Mouse (Mus musculus): ENCODE data around the gene Rexo4.

Gene Rexo4

GRCm38 (mm10) chr2:26963923-26964723, at the start of gene Rexo4:
Gene Rexo4, minus strand, starts transcription at chr2:26964386.
- DNase-seq, result peak; percentile 94

- DNase-seq, result peak; percentile 81
These were observed 45.6 kb upstream of the Rexo4 start, which contains the start of gene Cacfd1 for GRCm38 (mm10) chr2:27009714-27010244. Gene Cacfd1, plus strand, starts transcription at chr2:27009926.

GRCm38 (mm10) chr2:27007701-27008100, 43.5 kb upstream of the Rexo4 start:
- no peak for DNase-seq

GRCm38 (mm10) chr2:27006255-27006654, 42.1 kb upstream of the Rexo4 start:
- DNase-seq, result no peak

- no peak for DNase-seq
These were observed 33.8 kb upstream of the Rexo4 start for GRCm38 (mm10) chr2:26997993-26998392.

GRCm38 (mm10) chr2:26997498-26997897, 33.3 kb upstream of the Rexo4 start:
- no peak for DNase-seq

- DNase-seq, result no peak
These were observed 29.8 kb upstream of the Rexo4 start for GRCm38 (mm10) chr2:26993936-26994335.

- DNase-seq, result no peak
These were observed 20.5 kb upstream of the Rexo4 start for GRCm38 (mm10) chr2:26984640-26985039.

- DNase-seq, result no peak
These were observed 20.0 kb upstream of the Rexo4 start for GRCm38 (mm10) chr2:26984179-26984578.

GRCm38 (mm10) chr2:26980361-26980760, 16.2 kb upstream of the Rexo4 start:
- DNase-seq, result no peak

GRCm38 (mm10) chr2:26973960-26974359, 9.8 kb upstream of the Rexo4 start:
- DNase-seq, result no peak

- DNase-seq, result no peak
These were observed 8.9 kb upstream of the Rexo4 start, which contains the start of gene Adamts13 for GRCm38 (mm10) chr2:26973116-26973515. Gene Adamts13, plus strand, starts transcription at chr2:26973416.

GRCm38 (mm10) chr2:26967262-26967661, 3.1 kb upstream of the Rexo4 start:
- no peak for DNase-seq

GRCm38 (mm10) chr2:26964724-26965370, 661 bp upstream of the Rexo4 start:
- DNase-seq, result no peak

- no peak for DNase-seq
These were observed 3.4 kb downstream of the Rexo4 start for GRCm38 (mm10) chr2:26960756-26961155.

GRCm38 (mm10) chr2:26957488-26957859, 6.7 kb downstream of the Rexo4 start:
- DNase-seq, result no peak

GRCm38 (mm10) chr2:26956811-26957487, 7.2 kb downstream of the Rexo4 start:
- no peak for DNase-seq

GRCm38 (mm10) chr2:26954735-26955395, 9.3 kb downstream of the Rexo4 start:
- no peak for DNase-seq

- no peak for DNase-seq
These were observed 11.3 kb downstream of the Rexo4 start for GRCm38 (mm10) chr2:26952866-26953265.

- no peak for DNase-seq
These were observed 12.0 kb downstream of the Rexo4 start for GRCm38 (mm10) chr2:26952193-26952592.

- peak; percentile 37 for DNase-seq
These were observed 12.8 kb downstream of the Rexo4 start for GRCm38 (mm10) chr2:26951346-26951905.

- no peak for DNase-seq
These were observed 13.8 kb downstream of the Rexo4 start for GRCm38 (mm10) chr2:26950411-26950810.

Measured in cerebellum, adult 11 months (tissue).